Comparison of ENCODE assay signal across 9 mouse cellular contexts in the genomic region with DNA sequence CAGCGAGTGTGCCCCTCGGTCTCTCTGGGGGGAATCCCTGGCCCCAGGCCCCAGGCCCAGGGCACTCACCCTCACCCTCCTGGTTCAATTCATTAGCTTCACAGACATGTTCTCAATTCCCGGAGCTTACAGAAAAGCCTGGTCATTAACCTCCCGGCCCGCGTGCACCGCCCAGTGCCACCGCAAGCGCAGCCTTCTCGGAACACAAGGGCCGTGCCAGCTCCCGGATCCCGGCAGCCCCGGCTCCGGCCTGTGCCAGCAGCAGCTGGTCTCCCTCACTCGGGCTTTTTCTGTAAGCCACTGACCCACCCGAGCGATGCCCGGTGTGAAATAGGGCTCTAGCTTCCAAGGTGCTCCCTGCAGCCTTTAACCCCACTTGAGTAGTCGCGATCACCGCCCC. TPM values are rescaled to one million over a fixed set of nuclear protein-coding genes. Genes with fewer than 3 reads are reported as not detected.
DNase-seq lines count a peak whose midpoint lies in the region; ATAC-seq lines count a peak whose summit lies in the region.
"Had no signal": no experiment of that assay in that cellular context is flagged by ENCODE, and none has a peak within 500 bp of the region (broad histone marks: within the 10 kb centered on the region; RNA-seq: fewer than 3 reads in every experiment).

No protein-coding gene starts in this region.

- 8% methylated on average over 22 of the region's 22 CpGs for WGBS in heart, embryonic 13.5 days
- 8% methylated on average over 22 of the region's 22 CpGs for WGBS in heart, embryonic 16.5 days

- peak overlapping the region; percentile 53 for H3K9ac ChIP-seq in heart, embryonic 13.5 days
- H3K9ac ChIP-seq in heart, embryonic 16.5 days (ENCODE audit: low read length) = no peak overlapping the region

- peaks cover 90% of the 10 kb centered on the region for H3K27me3 ChIP-seq in heart, embryonic 13.5 days (replicated peaks)
- peaks cover 74% of the 10 kb centered on the region for H3K27me3 ChIP-seq in heart, embryonic 16.5 days (ENCODE audit: control insufficient read depth, insufficient read depth, low read length)

- intact Hi-C loops in heart, postnatal 36 days (cut with DNase I) = no loop called here

- H3K36me3 ChIP-seq in heart, embryonic 13.5 days = no peaks in the 10 kb centered on the region
- no peaks in the 10 kb centered on the region for H3K36me3 ChIP-seq in heart, embryonic 16.5 days (ENCODE audit: control insufficient read depth, insufficient read depth)

- H3K4me3 ChIP-seq in heart, embryonic 13.5 days = peak overlapping the region; percentile 31; the same call in 1 of the 2 replicates
- H3K4me3 ChIP-seq in heart, embryonic 16.5 days (ENCODE audit: low read length) = peak overlapping the region; percentile 20

- no peak for DNase-seq in heart, postnatal 36 days
- DNase-seq in adrenal gland, postnatal 36 days = peak; percentile 71 to 76
- peak; percentile 56 for DNase-seq in lung, postnatal 10 days
- no peak for DNase-seq in thymus, postnatal 0 days (ENCODE audit: low spot score)
- no peak for DNase-seq in layer of hippocampus, adult 9-11 months

- H3K9me3 ChIP-seq in heart, embryonic 13.5 days = no peaks in the 10 kb centered on the region
- H3K9me3 ChIP-seq in heart, embryonic 16.5 days (replicated peaks; ENCODE audit: control insufficient read depth, low read length) = no peaks in the 10 kb centered on the region

- H3K4me1 ChIP-seq in heart, embryonic 13.5 days = peaks cover 24% of the 10 kb centered on the region
- peaks cover 6% of the 10 kb centered on the region for H3K4me1 ChIP-seq in heart, embryonic 16.5 days (ENCODE audit: control insufficient read depth, insufficient read depth, low read length)

- H3K4me2 ChIP-seq in heart, embryonic 13.5 days = peak overlapping the region; percentile 64
- peak overlapping the region; percentile 48; the same call in 1 of the 2 replicates for H3K4me2 ChIP-seq in heart, embryonic 16.5 days (ENCODE audit: low read depth, low read length)

- ATAC-seq in heart, embryonic 13.5 days (ENCODE audit: extremely low read depth, insufficient number of reproducible peaks, low FRiP score, low TSS enrichment) = no peak
- ATAC-seq in heart, embryonic 16.5 days (replicated peaks; ENCODE audit: extremely low read depth, insufficient read depth, low FRiP score) = no peak
- no peak for ATAC-seq in erythroid progenitor cell, adult 5-6 weeks (replicated peaks; ENCODE audit: low FRiP score, poor library complexity, severe bottlenecking)
- ATAC-seq: Patski had no signal

- no peak overlapping the region for H3K27ac ChIP-seq in heart, embryonic 13.5 days (replicated peaks)
- H3K27ac ChIP-seq in heart, embryonic 16.5 days (ENCODE audit: low read length) = no peak overlapping the region

RNA-seq across cellular contexts. Expression of gene Tbx3, which starts 43.8 kb away (rescaled TPM):
- polyA plus RNA-seq in heart, embryonic 13.5 days (2015; fragmentation: Nextera tagmentation; extraction: Ambion mirVana) = 9.4 and 12.8 TPM in 2 replicates
- total RNA-seq in heart, postnatal 36 days (2021) = 10 to 100 TPM; 10.5 to 11.5 TPM
- 100 to 1,000 TPM; 268 to 342 TPM for total RNA-seq in adrenal gland, postnatal 36 days (2021)
- polyA plus RNA-seq in heart, embryonic 16.5 days (2015; fragmentation: Nextera tagmentation; extraction: Ambion mirVana) = 7.4 and 10.6 TPM in 2 replicates
- 1.3 and 1.4 TPM in 2 replicates for polyA plus RNA-seq in thymus, postnatal 0 days (2015; fragmentation: Nextera tagmentation; extraction: Ambion mirVana)
- not detected in 2 replicates for total RNA-seq in erythroid progenitor cell, adult 5-6 weeks (2015; ENCODE audit: low replicate concordance)
- total RNA-seq in erythroid progenitor cell, adult 5-6 weeks (2017; ENCODE audit: low replicate concordance) = not detected in 2 replicates
- polyA plus RNA-seq: Patski had no signal

Comparison
In these comparisons a context has a peak if more than half of its experiments do, and no peak if none do; other contexts are left out.
1. DNase-seq: peak in adrenal gland, postnatal 36 days (2 of 2) and lung, postnatal 10 days (single experiment); none in heart, postnatal 36 days (0 of 2), thymus, postnatal 0 days (single experiment) and layer of hippocampus, adult 9-11 months (single experiment).
2. RNA of gene Tbx3, which starts 43.8 kb away (total RNA-seq): 268 to 342 TPM in adrenal gland, postnatal 36 days; 10.5 to 11.5 TPM in heart, postnatal 36 days and not detected in erythroid progenitor cell, adult 5-6 weeks; every median in the first group is over 10 times any median in the second.